ENCODE assay signal across 14 mouse cellular contexts in the genomic region with DNA sequence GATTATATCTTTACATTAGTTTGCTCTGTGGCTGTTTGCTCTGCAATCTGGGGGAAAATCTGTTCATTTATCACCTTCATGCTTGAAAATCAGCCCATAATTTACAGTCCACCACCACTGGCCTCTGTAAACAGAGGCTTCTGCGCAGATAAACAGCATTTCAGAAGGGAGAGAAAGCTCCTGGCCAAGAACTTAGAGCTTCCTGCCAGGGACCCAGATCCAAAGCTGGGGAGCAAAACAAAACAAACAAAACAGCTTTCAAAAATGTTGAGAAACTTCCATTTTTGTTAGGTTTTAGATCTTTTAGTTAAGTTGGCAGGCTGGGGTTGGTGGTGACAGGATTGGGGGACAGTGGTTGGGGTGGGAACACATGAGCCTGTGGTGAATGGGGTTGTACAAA.
"Had no signal": no experiment of that assay in that cellular context is flagged by ENCODE, and none has a peak within 500 bp of the region (broad histone marks: within the 10 kb centered on the region; RNA-seq: fewer than 3 reads in every experiment).

No protein-coding gene starts in this region.

- H3K4me1 ChIP-seq: intestine, embryonic 15.5 days; limb, embryonic 12.5 days; megakaryocyte, embryonic 14.5 days had no signal

- DNase-seq: kidney, adult 18-20 months; liver; right cerebral cortex, postnatal 14 days; thymus, adult 18-20 months; thymus, postnatal 14 days had no signal

- ATAC-seq: intestine, embryonic 15.5 days; midbrain, embryonic 16.5 days had no signal

- H3K27ac ChIP-seq: intestine, embryonic 15.5 days; kidney, embryonic 15.5 days; layer of hippocampus, adult 2 months; limb, embryonic 12.5 days; liver, embryonic 14.5 days; macrophage had no signal

- H3K9me3 ChIP-seq: intestine, embryonic 15.5 days; kidney, embryonic 15.5 days; limb, embryonic 12.5 days had no signal

- H3K36me3 ChIP-seq: intestine, embryonic 15.5 days; kidney, embryonic 15.5 days; limb, embryonic 12.5 days had no signal

- H3K4me2 ChIP-seq: intestine, embryonic 15.5 days; kidney, embryonic 15.5 days; limb, embryonic 12.5 days; midbrain, embryonic 11.5 days had no signal

- H3K27me3 ChIP-seq: intestine, embryonic 15.5 days; kidney, embryonic 15.5 days; limb, embryonic 12.5 days; megakaryocyte, embryonic 14.5 days had no signal

- H3K4me3 ChIP-seq: intestine, embryonic 15.5 days; kidney, embryonic 15.5 days; layer of hippocampus, adult 2 months; limb, embryonic 12.5 days; megakaryocyte, embryonic 14.5 days had no signal

- H3K9ac ChIP-seq: intestine, embryonic 15.5 days; kidney, embryonic 15.5 days; limb, embryonic 12.5 days; liver, embryonic 14.5 days had no signal
